Mouse (Mus musculus) midbrain, postnatal 0 days (tissue): ENCODE results near the gene Gprc5c. TPM values are rescaled to one million over a fixed set of nuclear protein-coding genes. Genes with fewer than 3 reads are reported as not detected.

Source experiments
- ATAC-seq: fragments of 200-750 bp; cut with Nextera tagmentation; 2 replicates; pipeline ENCODE4 v1.8.0; 2017; ENCODE audit warnings: moderate number of reproducible peaks, mild to moderate bottlenecking, moderate TSS enrichment, moderate library complexity; ENCODE audit not compliant: low FRiP score
- DNase-seq: peaks from one replicate; pipeline ENCODE4 v3.0.0-alpha.2; 2015; ENCODE audit warnings: low spot score
- H3K27ac ChIP-seq: fragments of 300-500 bp; sonication (generic); 2 replicates; pipeline ENCODE4 v1.5.1; 2014; ENCODE audit warnings: low read depth, mild to moderate bottlenecking, low read length, mixed read lengths
- H3K27me3 ChIP-seq: fragments of 300-500 bp; sonication (generic); 2 replicates; pipeline ENCODE4 v1.6.1; 2014; ENCODE audit warnings: low read length, control low read depth, mixed read lengths; ENCODE audit not compliant: insufficient read depth
- H3K36me3 ChIP-seq: fragments of 300-500 bp; sonication (generic); 2 replicates; pipeline ENCODE4 v1.6.1; 2014; ENCODE audit warnings: low read length, control low read depth, mixed read lengths; ENCODE audit not compliant: insufficient read depth
- H3K4me1 ChIP-seq: fragments of 300-500 bp; sonication (generic); 2 replicates; pipeline ENCODE4 v1.6.1; 2014; ENCODE audit warnings: mild to moderate bottlenecking, control low read depth, antibody characterized with exemption, low read length, mixed read lengths; ENCODE audit not compliant: insufficient read depth
- H3K4me2 ChIP-seq: fragments of 300-500 bp; sonication (generic); 2 replicates; pipeline ENCODE4 v1.6.1; 2014; ENCODE audit warnings: low read depth, mild to moderate bottlenecking, low read length, mixed read lengths; ENCODE audit not compliant: poor library complexity, severe bottlenecking
- H3K4me3 ChIP-seq: fragments of 300-500 bp; sonication (generic); 2 replicates; pipeline ENCODE4 v1.5.1; 2014; ENCODE audit warnings: low read depth, mild to moderate bottlenecking, low read length, moderate library complexity
- H3K9ac ChIP-seq: fragments of 300-500 bp; sonication (generic); replicated peaks from 2 replicates; pipeline ENCODE4 v1.6.1; 2014; ENCODE audit warnings: mild to moderate bottlenecking, low read length, moderate library complexity, mixed read lengths; ENCODE audit not compliant: poor library complexity, severe bottlenecking
- H3K9me3 ChIP-seq: fragments of 300-500 bp; sonication (generic); 2 replicates; pipeline ENCODE4 v1.6.1; 2016; ENCODE audit warnings: low read length, control low read depth
- CTCF ChIP-seq: IDR thresholded peaks from 2 replicates; pipeline ENCODE4 v1.5.1; 2016; ENCODE audit warnings: antibody characterized with exemption, mild to moderate bottlenecking
- WGBS: fragments of 180-500 bp; shearing (Covaris S2); extraction: QIAGEN DNeasy Blood & Tissue Kit; methylation state at CpG from one replicate; pipeline ENCODE4 v1.1.7; 2014; 5-methylcytosine and 5-hydroxymethylcytosine counted together
- polyA plus RNA-seq: library from polyadenylated mRNA; unstranded; fragments of >200 nt; fragmentation: Nextera tagmentation; extraction: Ambion mirVana; gene quantifications from 2 replicates; pipeline ENCODE4 v1.2.1, GENCODE M21; 2015
- total RNA-seq: library from RNA; depleted of rRNA; stranded (reverse); fragments of >200 nt; gene quantifications from 2 replicates; pipeline ENCODE4 v1.2.3, GENCODE M21; 2014; rRNA removed

Gene Gprc5c
- total RNA-seq, result 7.5 and 12.8 TPM in 2 replicates
- 5.7 and 5.8 TPM in 2 replicates for polyA plus RNA-seq

DNA sequence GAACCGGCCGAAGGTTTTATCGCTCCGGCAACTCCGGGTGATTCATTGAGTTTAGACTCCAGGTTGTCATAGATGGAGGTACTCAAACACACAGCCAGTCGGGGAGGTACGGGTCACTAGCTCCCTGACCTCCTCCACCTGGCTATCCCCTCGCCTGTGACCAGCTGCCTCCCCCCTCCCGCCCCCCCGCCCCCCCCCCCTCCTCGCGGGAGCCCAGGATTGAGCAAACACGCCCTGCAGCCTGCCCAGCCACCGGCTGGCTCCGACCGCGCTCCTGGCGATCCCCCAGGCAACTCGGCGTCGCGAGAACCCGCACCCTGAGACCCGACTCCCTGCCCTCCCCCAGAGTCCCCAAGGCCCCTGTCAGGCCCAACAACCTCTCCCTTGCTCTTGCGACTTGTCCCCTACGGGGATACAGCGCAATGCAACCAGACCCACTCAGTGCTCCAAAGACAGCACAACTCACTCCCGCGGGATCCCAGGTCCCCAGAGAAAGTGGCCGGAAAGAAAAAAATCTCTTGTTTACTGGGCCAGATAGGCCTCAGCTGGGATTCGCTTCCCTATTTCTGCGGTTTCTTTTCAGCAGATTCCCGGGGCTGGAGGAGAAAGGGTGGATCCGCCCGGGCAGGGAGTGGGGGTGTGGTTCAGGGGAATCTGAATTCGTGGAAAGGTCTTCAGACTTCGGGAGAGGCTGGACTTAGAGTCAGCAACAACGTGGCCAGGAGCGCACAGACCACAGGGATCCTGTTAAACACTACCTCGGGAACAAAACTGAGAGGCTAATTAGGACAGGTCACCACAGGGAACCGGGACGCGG is at the start of gene Gprc5c:
Gprc5c (plus strand) TSS at position 701 of the 817 bp plus-strand sequence.
- no peak for TF ChIP-seq CTCF
- Histone ChIP-seq H3K27me3 (peaks cover 42% of the 10 kb centered on the region), H3K36me3 (no peaks in the 10 kb centered on the region), H3K9ac (peak within 1 kb of the TSS; percentile 60), H3K9me3 (no peaks in the 10 kb centered on the region), H3K4me2 (peak within 1 kb of the TSS; percentile 97), H3K4me1 (0 out of 2 replicates have a peak, but pooled peaks cover 4% of the 10 kb centered on the region), H3K27ac (no peak within 1 kb of the TSS), H3K4me3 (peak within 1 kb of the TSS; percentile 63)
- under 1% methylated on average over 35 of the region's 43 CpGs for WGBS
- ATAC-seq (no peak), DNase-seq (no peak)

DNA sequence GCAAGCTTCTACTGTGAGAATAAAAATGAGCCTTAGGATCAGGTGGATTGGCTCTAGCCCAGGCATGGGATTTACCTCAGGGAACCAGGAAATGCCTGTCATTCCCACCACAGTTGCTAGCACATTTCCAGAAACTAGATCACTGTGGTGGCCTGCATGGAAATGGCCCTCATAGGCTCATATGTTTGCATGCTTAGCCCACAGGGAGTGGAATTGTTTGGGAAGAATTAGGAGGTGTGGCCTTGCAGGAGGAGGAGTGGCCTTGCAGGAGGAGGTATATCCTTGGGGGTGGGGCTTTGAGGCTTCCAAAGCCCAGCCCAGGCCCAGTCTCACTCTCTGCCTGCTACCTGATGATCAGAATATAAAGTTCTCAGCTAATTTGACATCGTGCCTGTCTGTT is 49.0 kb upstream of the Gprc5c start:
- H3K36me3 ChIP-seq, result no peaks in the 10 kb centered on the region
- no peak overlapping the region for H3K9ac ChIP-seq
- no peaks in the 10 kb centered on the region for H3K27me3 ChIP-seq
- H3K4me2 ChIP-seq, result no peak overlapping the region
- H3K9me3 ChIP-seq, result no peaks in the 10 kb centered on the region
- H3K4me1 ChIP-seq, result no peaks in the 10 kb centered on the region
- no peak for DNase-seq
- no peak overlapping the region for H3K27ac ChIP-seq
- WGBS, result 82% methylated on average over 1 of the region's 1 CpGs
- ATAC-seq, result no peak
- no peak for TF ChIP-seq CTCF
- H3K4me3 ChIP-seq, result no peak overlapping the region

DNA sequence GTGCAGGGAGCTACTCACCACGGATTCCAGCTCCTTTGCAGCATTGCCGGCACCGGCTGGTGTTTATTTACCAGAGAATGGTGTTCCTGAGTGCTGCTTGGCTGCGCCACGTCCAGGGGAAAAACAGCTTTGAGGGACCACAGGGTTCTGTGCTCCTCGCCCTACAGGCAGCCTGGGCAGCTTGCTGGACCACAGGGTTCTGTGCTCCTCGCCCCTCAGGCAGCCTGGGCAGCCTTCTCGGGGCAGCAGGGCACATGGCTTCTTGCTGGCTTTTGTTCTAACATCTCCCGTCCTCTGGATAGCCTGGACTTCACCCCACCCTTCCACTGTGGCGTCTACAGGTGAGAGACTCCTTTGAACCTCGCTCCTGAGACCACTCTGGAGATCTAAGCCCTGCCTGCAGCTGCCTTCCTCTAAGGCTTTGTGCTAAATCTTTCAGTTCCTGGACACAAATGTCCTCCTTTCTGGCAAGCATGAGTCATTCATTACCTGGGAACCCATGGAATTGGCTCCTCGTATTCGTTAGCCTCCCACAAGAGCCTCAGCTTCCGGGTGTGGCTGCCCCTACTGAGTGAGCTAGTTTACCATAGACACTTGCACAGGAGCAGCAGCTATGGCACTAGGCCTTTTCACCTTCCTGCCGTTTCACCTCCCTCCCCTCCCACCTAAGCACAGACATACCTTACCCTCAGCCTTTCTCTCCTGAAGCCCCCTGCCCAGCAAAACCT is 48.2 kb upstream of the Gprc5c start:
- no peak for ATAC-seq
- H3K36me3 ChIP-seq, result no peaks in the 10 kb centered on the region
- DNase-seq, result no peak
- H3K4me2 ChIP-seq, result no peak overlapping the region
- H3K27me3 ChIP-seq, result no peaks in the 10 kb centered on the region
- no peak overlapping the region for H3K4me3 ChIP-seq
- H3K9ac ChIP-seq, result no peak overlapping the region
- no peak for TF ChIP-seq CTCF
- H3K4me1 ChIP-seq, result no peaks in the 10 kb centered on the region
- no peaks in the 10 kb centered on the region for H3K9me3 ChIP-seq
- H3K27ac ChIP-seq, result no peak overlapping the region
- 68% methylated on average over 15 of the region's 15 CpGs for WGBS

DNA sequence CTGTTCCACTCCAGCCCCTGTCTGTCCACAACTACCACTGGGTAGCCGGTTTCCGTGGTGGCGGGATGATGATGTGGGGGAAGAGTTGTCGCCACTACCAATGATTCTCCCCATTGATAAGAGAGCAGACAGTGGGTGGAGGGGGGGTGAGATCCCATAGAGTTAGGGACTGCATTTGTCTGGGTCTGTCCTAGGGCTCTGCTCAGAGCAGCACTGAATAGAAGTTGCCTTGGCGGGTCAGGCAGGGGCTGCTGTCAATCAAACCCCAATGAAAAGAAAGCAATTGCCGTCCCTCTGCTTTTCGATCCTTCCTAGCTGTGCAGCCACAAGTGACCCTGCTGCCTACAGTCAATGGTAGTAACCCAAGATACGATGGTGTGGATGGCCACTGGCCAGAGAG is 47.0 kb upstream of the Gprc5c start:
- ATAC-seq (no peak), DNase-seq (no peak)
- H3K27me3 ChIP-seq, result no peaks in the 10 kb centered on the region
- TF ChIP-seq CTCF, result no peak
- no peaks in the 10 kb centered on the region for H3K36me3 ChIP-seq
- H3K9ac ChIP-seq, result no peak overlapping the region
- no peaks in the 10 kb centered on the region for H3K9me3 ChIP-seq
- no peaks in the 10 kb centered on the region for H3K4me1 ChIP-seq
- H3K4me3 ChIP-seq, result no peak overlapping the region
- H3K4me2 ChIP-seq, result no peak overlapping the region
- WGBS, result 28% methylated on average over 8 of the region's 8 CpGs
- no peak overlapping the region for H3K27ac ChIP-seq

DNA sequence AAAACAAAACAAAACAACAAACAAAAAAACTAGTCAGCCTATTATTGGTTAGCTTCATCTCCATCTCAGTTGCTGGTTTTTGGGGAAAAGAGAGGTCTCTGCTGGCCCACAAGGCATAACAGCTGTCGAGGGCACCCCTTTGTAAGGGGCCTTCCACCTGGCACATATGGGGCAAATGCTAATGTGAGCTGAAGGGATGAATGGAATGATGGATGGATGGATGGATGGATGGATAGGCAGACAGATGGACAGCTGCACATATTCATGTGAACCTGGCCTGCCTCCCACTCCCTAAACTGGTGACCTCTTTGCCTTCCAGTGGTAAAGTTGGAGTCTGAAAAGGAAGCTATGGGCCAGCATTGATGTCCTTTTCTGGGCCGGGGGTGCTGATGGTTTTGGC is 43.9 kb upstream of the Gprc5c start:
- Histone ChIP-seq H3K4me3 (no peak overlapping the region), H3K4me1 (no peaks in the 10 kb centered on the region), H3K27me3 (no peaks in the 10 kb centered on the region), H3K27ac (no peak overlapping the region), H3K9me3 (no peaks in the 10 kb centered on the region), H3K9ac (no peak overlapping the region), H3K4me2 (no peak overlapping the region), H3K36me3 (no peaks in the 10 kb centered on the region)
- WGBS, result 61% methylated on average over 2 of the region's 2 CpGs
- TF ChIP-seq CTCF, result no peak
- ATAC-seq (no peak), DNase-seq (no peak)
